Mouse (Mus musculus) megakaryocyte, embryonic 14.5 days (primary cell): ENCODE measurements around the gene Ngef. TPM values are rescaled to one million over a fixed set of nuclear protein-coding genes. Genes with fewer than 3 reads are reported as not detected.

ENCODE experiments used
- H3K27me3 ChIP-seq: replicated peaks from 2 replicates; pipeline ENCODE3; 2012; ENCODE audit warnings: inconsistent platforms
- H3K36me3 ChIP-seq: replicated peaks from 2 replicates; pipeline ENCODE3; 2012; ENCODE audit warnings: low read length, inconsistent platforms, mixed read lengths
- H3K4me1 ChIP-seq: 2 replicates; pipeline ENCODE4 v1.6.1; 2012; ENCODE audit warnings: inconsistent platforms
- H3K4me3 ChIP-seq: replicated peaks from 2 replicates; pipeline ENCODE3; 2012; ENCODE audit warnings: moderate library complexity, mild to moderate bottlenecking, inconsistent platforms
- H3K9me3 ChIP-seq: 2 replicates; pipeline ENCODE4 v1.6.1; 2012; ENCODE audit warnings: inconsistent platforms
- FLI1 ChIP-seq: IDR thresholded peaks from 2 replicates; pipeline ENCODE4 v1.6.1; 2012; ENCODE audit warnings: low read length, inconsistent platforms, mixed read lengths
- GATA1 ChIP-seq: IDR thresholded peaks from 3 replicates; pipeline ENCODE4 v1.6.1; 2012; ENCODE audit warnings: mixed read lengths, low read length, inconsistent platforms, borderline replicate concordance
- polyA plus RNA-seq: library from polyadenylated mRNA; stranded (reverse); fragments of >175 nt; gene quantifications from 2 replicates; pipeline ENCODE4 v1.2.3, GENCODE M21; 2012; ENCODE audit warnings: low replicate concordance; ENCODE audit not compliant: insufficient read depth

Gene Ngef
- polyA plus RNA-seq, 1 experiment, result not detected

GRCm38 (mm10) chr1:87603389-87603788 lies 29.7 kb upstream of the Ngef start:
- Histone ChIP-seq H3K27me3 (peaks cover 52% of the 10 kb centered on the region), H3K36me3 (no peaks in the 10 kb centered on the region), H3K9me3 (no peaks in the 10 kb centered on the region), H3K4me3 (no peak overlapping the region), H3K4me1 (peaks cover 34% of the 10 kb centered on the region)
- TF ChIP-seq GATA1, result no peak
- TF ChIP-seq FLI1, result no peak

DNA sequence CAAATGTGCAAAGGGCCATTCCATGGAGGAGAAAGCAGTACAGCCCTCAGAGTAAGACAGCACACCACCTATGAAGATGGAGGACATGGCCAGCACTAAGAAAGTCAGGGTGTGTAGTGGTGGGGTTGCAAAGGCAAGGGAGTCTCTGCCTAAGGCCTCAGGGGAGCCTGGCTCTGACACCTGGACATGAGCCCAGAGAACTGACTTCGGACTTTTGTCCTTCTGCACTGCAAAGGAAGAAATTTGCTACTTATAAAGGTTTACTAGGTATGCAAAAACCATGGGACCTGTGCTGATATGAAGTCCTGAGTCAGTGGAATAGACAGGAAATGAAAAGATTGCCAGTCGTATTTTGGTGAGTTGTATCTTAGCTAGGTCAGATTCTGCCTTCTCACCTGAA lies 28.1 kb upstream of the Ngef start:
- TF ChIP-seq GATA1, result no peak
- no peak for TF ChIP-seq FLI1
- peaks cover 66% of the 10 kb centered on the region for H3K27me3 ChIP-seq

GRCm38 (mm10) chr1:87600533-87600932 lies 26.9 kb upstream of the Ngef start:
- Histone ChIP-seq H3K4me1 (peaks cover 10% of the 10 kb centered on the region), H3K4me3 (no peak overlapping the region), H3K36me3 (no peaks in the 10 kb centered on the region), H3K9me3 (no peaks in the 10 kb centered on the region), H3K27me3 (peaks cover 69% of the 10 kb centered on the region)
- TF ChIP-seq FLI1, result no peak
- no peak for TF ChIP-seq GATA1

More for the DNA sequence above, 28.1 kb upstream of the Ngef start:
- no peak overlapping the region for H3K4me3 ChIP-seq
- H3K36me3 ChIP-seq, result no peaks in the 10 kb centered on the region
- peaks cover 20% of the 10 kb centered on the region for H3K4me1 ChIP-seq
- H3K9me3 ChIP-seq, result no peaks in the 10 kb centered on the region

DNA sequence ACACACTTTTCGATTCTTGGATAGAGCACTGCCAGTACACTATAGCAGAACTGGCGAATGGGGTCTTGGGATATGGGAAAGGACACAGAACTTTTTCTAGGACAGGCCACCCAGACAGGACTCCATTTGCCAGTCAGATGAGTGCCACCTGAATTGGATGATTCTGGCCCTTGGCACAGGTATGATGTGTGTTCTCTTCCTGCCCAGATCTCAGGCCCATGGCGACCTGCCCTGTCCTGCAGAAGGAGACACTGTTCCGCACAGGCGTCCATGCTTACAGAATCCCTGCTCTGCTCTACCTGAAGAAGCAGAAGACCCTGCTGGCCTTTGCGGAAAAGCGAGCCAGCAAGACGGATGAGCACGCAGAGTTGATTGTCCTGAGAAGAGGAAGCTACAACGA lies 21.0 kb upstream of the Ngef start:
- Histone ChIP-seq H3K4me3 (no peak overlapping the region), H3K4me1 (no peaks in the 10 kb centered on the region), H3K27me3 (peaks cover 64% of the 10 kb centered on the region), H3K36me3 (no peaks in the 10 kb centered on the region), H3K9me3 (no peaks in the 10 kb centered on the region)
- TF ChIP-seq FLI1, result no peak
- TF ChIP-seq GATA1, result no peak

DNA sequence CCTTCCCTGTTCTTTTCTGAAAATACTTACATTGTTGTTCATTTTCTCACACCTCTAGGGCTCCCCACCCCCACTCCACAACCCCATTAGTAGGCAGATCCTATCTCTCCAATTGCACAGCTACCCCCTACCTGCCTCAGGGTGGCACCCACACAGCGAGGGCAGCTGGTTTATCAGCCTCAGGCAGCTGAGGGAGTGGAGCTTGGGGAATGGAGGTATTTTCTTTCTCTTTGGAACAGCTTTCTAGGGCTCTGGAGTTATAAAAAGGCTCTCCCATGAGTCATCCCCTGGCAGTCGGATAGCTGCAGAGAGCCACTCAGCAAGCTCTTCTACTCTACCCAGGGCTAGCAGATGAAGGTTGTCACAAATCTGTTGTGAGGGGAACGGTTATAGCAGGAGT lies 20.6 kb upstream of the Ngef start:
- Histone ChIP-seq H3K36me3 (no peaks in the 10 kb centered on the region), H3K9me3 (no peaks in the 10 kb centered on the region), H3K4me1 (no peaks in the 10 kb centered on the region), H3K27me3 (peaks cover 68% of the 10 kb centered on the region), H3K4me3 (no peak overlapping the region)
- TF ChIP-seq FLI1 (no peak), GATA1 (no peak)

DNA sequence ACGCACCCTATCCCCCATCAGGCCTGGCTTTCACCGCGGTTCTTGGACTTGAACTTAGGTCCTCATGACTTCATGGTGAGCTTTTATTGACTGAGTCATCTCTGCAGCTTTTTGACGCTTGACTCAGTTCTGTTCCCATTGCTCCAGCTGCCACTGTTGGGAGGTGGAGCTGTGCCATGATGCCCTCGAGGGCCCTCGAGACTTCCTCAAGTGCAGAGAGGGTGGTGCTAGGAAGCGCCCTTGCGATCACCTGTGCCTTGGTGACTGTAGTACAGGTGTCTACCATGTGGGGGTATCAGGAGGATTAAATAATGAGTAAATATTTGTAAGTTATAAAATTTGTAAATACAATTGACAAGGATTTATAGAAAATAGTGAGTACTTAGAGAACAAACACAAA lies 16.3 kb upstream of the Ngef start:
- TF ChIP-seq FLI1 (no peak), GATA1 (no peak)
- Histone ChIP-seq H3K4me1 (no peaks in the 10 kb centered on the region), H3K27me3 (peaks cover 46% of the 10 kb centered on the region), H3K4me3 (no peak overlapping the region), H3K9me3 (no peaks in the 10 kb centered on the region), H3K36me3 (no peaks in the 10 kb centered on the region)

- TF ChIP-seq GATA1 (no peak), FLI1 (no peak)
- Histone ChIP-seq H3K27me3 (peaks cover 39% of the 10 kb centered on the region), H3K9me3 (no peaks in the 10 kb centered on the region), H3K4me3 (no peak overlapping the region), H3K4me1 (no peaks in the 10 kb centered on the region), H3K36me3 (no peaks in the 10 kb centered on the region)
Measured at GRCm38 (mm10) chr1:87589162-87589561, 15.5 kb upstream of the Ngef start.

DNA sequence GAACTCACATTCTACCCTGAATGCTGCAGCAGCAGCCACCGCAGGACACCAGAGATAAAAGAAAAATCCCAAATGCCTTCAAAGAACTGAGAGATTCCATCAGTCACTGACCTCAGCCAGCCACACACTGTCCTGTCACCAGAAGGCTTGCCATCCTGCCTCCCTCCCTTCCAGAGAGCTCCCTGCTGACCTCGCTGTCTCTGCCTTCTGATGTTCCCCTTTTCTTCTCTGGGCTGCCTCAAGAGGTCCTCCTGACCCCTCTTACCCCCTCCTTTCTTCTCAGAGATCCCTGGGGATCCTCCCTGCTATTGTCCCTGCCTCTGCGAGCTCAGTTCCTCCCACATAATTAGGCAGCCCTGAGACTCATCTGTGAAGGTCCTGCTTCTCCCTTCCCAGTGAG lies 7.2 kb upstream of the Ngef start:
- H3K27me3 ChIP-seq, result peaks cover 23% of the 10 kb centered on the region
- peaks cover 11% of the 10 kb centered on the region for H3K4me1 ChIP-seq
- H3K36me3 ChIP-seq, result no peaks in the 10 kb centered on the region
- TF ChIP-seq GATA1, result no peak
- TF ChIP-seq FLI1, result no peak
- H3K9me3 ChIP-seq, result no peaks in the 10 kb centered on the region
- H3K4me3 ChIP-seq, result peak overlapping the region; percentile 69

DNA sequence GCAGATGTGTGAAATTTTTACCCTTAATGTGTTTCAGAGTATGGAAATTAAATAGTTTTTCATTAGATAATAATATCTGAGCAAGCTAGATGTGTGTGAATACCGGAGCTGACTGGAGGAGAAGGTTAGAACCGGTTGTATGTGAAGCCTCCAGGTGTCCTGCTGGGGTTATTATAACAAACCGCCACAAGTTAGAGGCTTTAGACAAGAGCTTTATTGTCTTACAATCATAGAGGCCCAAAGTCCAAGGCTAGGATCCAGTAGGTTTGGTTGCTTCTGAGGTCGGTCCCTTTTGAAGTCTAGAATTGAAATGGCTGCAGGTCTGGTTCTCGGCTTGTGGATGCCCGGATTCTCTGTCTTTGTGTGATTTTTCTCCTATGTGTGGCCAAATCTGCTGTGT lies 5.3 kb upstream of the Ngef start:
- no peaks in the 10 kb centered on the region for H3K36me3 ChIP-seq
- no peak for TF ChIP-seq FLI1
- no peak for TF ChIP-seq GATA1
- H3K4me3 ChIP-seq, result no peak overlapping the region
- H3K9me3 ChIP-seq, result no peaks in the 10 kb centered on the region
- peaks cover 11% of the 10 kb centered on the region for H3K4me1 ChIP-seq
- peaks cover 34% of the 10 kb centered on the region for H3K27me3 ChIP-seq

DNA sequence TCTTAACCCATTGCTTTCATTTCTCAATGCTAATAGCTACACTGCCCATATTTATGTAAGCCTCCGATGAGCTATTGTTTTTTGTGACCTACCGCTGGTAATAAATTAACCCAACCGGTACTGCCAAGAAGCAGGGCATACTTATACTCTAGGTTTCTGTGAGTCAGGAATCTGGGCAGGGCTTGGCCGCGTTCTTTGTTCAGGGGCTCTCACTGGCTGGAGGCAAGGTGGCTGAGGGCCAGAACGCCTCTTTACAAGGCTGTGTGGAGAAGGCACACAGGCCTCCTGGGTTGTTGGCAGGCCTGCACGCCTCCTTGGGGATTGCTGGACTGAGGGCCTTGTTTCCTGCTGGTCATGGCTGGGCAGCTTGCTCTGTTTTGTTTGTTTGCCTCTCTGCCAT lies 1.1 kb upstream of the Ngef start:
- Histone ChIP-seq H3K27me3 (peaks cover 47% of the 10 kb centered on the region), H3K9me3 (peaks cover 5% of the 10 kb centered on the region; the same call in 1 of the 2 replicates), H3K4me1 (no peaks in the 10 kb centered on the region; the same call in 1 of the 2 replicates), H3K4me3 (no peak overlapping the region), H3K36me3 (no peaks in the 10 kb centered on the region)
- TF ChIP-seq FLI1 (no peak), GATA1 (no peak)

DNA sequence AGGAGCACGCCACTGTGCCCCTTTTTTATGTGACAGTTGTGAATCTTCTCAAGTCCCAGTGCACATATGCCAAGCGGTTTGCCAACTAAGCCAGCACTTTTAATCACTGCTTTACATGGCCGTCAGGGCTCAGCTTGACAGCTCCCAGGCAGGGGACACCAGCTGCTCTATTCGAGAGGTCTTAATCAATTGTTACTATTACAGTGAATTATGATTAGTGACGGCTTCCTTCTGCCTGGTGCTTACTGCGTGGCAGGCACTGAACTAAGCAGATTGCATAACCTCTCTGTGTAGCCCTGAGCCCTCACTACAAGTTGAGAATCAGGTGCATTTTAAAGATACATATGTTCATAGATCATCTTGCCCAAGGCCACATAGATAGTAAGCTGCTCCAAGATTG lies 683 bp upstream of the Ngef start:
- Histone ChIP-seq H3K36me3 (no peaks in the 10 kb centered on the region), H3K4me1 (no peaks in the 10 kb centered on the region; the same call in 1 of the 2 replicates), H3K4me3 (no peak overlapping the region), H3K9me3 (peaks cover 10% of the 10 kb centered on the region; the same call in 1 of the 2 replicates), H3K27me3 (peaks cover 50% of the 10 kb centered on the region)
- TF ChIP-seq GATA1 (no peak), FLI1 (no peak)
